Mouse (Mus musculus): ENCODE data around the gene Sox14. TPM values are rescaled to one million over a fixed set of nuclear protein-coding genes. Genes with fewer than 3 reads are reported as not detected.

The Sox14 gene
- polyA plus RNA-seq, 1 experiment: not detected

DNA sequence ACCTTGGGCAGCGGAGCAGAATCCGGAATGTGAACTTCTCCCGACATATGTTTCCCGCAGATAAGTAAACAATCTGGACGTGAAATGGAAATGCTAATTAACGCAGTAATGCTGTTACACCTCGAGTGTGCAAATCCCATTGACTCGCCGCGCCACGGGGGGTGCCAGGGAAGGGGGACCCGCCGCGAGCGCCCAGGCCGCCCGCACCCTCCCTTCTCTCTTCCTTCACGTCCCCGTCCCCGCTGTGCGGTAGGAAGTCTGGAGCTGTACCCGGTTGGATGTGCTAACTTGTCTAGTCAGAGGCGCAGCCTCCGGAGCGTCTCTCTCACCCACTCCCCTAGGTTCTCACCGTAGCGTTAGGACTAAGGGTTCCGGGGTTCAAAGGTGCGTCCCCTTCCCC lies 6.7 kb downstream of the Sox14 start:
- Histone ChIP-seq H3K36me3 (ENCODE audit: control insufficient read depth, insufficient read depth, low read length) (no peaks in the 10 kb centered on the region), H3K4me1 (ENCODE audit: control insufficient read depth, insufficient read depth, low read length) (no peaks in the 10 kb centered on the region), H3K27ac (ENCODE audit: insufficient read depth, low read depth, low read length) (no peak overlapping the region), H3K4me3 (ENCODE audit: insufficient read depth, low read depth, low read length) (no peak overlapping the region), H3K27me3 (replicated peaks; ENCODE audit: control insufficient read depth, insufficient read depth, low read length) (peaks cover 6% of the 10 kb centered on the region)
- TF ChIP-seq POLR2A (IDR thresholded peaks at IDR 0.05; ENCODE audit: low read depth, low read length): no peak
- no peak for TF ChIP-seq CTCF (conservative IDR thresholded peaks at IDR 0.05; ENCODE audit: insufficient read depth, insufficient read length, low read depth, low read length)
- no peak for DNase-seq
- WGBS: 1% methylated on average over 29 of the region's 29 CpGs

DNA sequence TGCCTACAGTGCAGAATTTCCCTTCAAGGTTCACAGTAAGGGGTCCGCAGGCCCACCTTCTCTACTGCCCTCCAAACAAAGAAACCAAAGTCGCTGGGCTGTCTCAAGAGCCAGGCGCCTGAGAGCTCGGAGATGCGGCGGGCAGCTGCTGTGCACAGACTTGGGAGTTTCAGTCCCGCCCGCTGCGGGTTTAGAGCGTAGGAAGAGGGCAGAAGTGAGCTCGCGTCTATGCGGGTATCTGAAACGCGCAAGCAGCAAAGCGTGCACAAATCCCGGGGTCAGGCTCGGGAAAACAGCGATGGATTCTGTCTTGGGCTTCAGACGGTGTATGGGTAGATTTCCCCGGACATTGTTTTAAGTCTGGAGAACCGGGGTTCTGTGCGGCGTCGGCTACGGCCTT lies 7.4 kb downstream of the Sox14 start:
- no peak for DNase-seq
- TF ChIP-seq POLR2A (IDR thresholded peaks at IDR 0.05; ENCODE audit: low read depth, low read length): no peak
- no peak for TF ChIP-seq CTCF (conservative IDR thresholded peaks at IDR 0.05; ENCODE audit: insufficient read depth, insufficient read length, low read depth, low read length)
- Histone ChIP-seq H3K36me3 (ENCODE audit: control insufficient read depth, insufficient read depth, low read length) (no peaks in the 10 kb centered on the region), H3K4me1 (ENCODE audit: control insufficient read depth, insufficient read depth, low read length) (no peaks in the 10 kb centered on the region), H3K27ac (ENCODE audit: insufficient read depth, low read depth, low read length) (no peak overlapping the region), H3K27me3 (replicated peaks; ENCODE audit: control insufficient read depth, insufficient read depth, low read length) (peaks cover 6% of the 10 kb centered on the region), H3K4me3 (ENCODE audit: insufficient read depth, low read depth, low read length) (no peak overlapping the region)
- 2% methylated on average over 26 of the region's 26 CpGs for WGBS

DNA sequence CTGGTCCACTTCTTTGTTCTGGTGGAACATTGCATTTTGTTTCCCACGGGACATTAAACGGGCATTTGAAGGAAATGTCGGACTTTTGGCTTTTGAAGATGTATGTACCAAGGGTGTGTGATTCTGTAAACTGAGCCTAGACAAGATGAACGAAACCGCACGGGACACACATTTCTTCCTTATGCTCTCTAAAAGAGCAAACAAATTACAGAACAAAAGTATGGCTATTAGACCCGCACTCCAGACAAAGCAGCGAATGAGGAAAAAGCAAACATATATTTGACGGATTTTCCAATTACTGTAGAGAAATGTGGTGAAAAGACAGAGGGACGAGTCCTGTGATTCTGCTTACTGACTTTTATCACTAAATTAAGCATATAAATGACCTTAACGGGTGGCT lies 7.9 kb downstream of the Sox14 start:
- no peak overlapping the region for H3K4me3 ChIP-seq (ENCODE audit: insufficient read depth, low read depth, low read length)
- WGBS: 5% methylated on average over 11 of the region's 11 CpGs
- no peak overlapping the region for H3K27ac ChIP-seq (ENCODE audit: insufficient read depth, low read depth, low read length)
- TF ChIP-seq CTCF (conservative IDR thresholded peaks at IDR 0.05; ENCODE audit: insufficient read depth, insufficient read length, low read depth, low read length): no peak
- TF ChIP-seq POLR2A (IDR thresholded peaks at IDR 0.05; ENCODE audit: low read depth, low read length): no peak
- H3K36me3 ChIP-seq (ENCODE audit: control insufficient read depth, insufficient read depth, low read length): no peaks in the 10 kb centered on the region
- H3K4me1 ChIP-seq (ENCODE audit: control insufficient read depth, insufficient read depth, low read length): no peaks in the 10 kb centered on the region
- H3K27me3 ChIP-seq (replicated peaks; ENCODE audit: control insufficient read depth, insufficient read depth, low read length): peaks cover 6% of the 10 kb centered on the region
- DNase-seq: no peak

DNA sequence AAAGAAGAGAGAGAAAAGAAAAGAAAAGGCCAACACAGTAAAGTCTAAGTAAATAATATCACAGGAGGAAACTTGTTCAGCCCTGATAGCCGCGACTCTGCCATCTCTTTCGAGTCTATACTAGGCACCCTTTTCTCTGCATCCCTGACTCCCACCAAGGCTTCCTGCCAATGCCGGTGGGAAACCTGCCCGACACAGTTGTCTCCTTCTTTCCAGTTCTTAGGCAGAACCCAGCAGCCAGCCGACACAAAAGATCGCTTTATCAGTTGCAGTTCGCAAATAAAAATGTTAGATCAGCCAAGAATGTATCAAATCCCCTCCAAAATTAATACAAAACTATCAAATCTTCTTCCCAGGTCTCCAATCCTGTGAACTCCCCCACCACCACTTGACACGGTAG lies 13.0 kb downstream of the Sox14 start:
- DNase-seq: no peak
- Histone ChIP-seq H3K27me3 (replicated peaks; ENCODE audit: control insufficient read depth, insufficient read depth, low read length) (no peaks in the 10 kb centered on the region; the same call in 1 of the 2 replicates), H3K4me1 (ENCODE audit: control insufficient read depth, insufficient read depth, low read length) (no peaks in the 10 kb centered on the region), H3K27ac (ENCODE audit: insufficient read depth, low read depth, low read length) (no peak overlapping the region), H3K36me3 (ENCODE audit: control insufficient read depth, insufficient read depth, low read length) (no peaks in the 10 kb centered on the region), H3K4me3 (ENCODE audit: insufficient read depth, low read depth, low read length) (no peak overlapping the region)
- TF ChIP-seq CTCF (conservative IDR thresholded peaks at IDR 0.05; ENCODE audit: insufficient read depth, insufficient read length, low read depth, low read length) (no peak), POLR2A (IDR thresholded peaks at IDR 0.05; ENCODE audit: low read depth, low read length) (no peak)
- 89% methylated on average over 9 of the region's 9 CpGs for WGBS

DNA sequence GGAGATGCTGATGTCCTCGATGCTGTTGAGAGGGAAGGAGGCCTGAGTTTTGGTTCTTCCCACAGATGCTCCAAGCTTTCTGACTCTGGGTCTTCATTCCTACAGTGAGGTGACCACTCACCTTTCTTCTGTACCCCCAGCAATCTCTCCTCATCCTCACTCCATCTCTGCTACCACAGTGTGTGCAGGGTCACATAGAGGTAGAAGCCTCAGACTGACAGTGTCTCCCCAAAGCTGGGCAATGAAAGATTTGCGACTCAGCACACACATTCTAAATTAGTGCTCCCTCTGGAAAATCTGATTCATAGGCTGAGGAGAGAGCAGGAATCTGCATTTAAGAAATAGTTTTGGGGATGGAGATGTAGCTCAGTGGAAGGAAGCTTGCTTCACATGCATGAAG lies 21.5 kb downstream of the Sox14 start:
- no peaks in the 10 kb centered on the region for H3K36me3 ChIP-seq (ENCODE audit: control insufficient read depth, insufficient read depth, low read length)

DNA sequence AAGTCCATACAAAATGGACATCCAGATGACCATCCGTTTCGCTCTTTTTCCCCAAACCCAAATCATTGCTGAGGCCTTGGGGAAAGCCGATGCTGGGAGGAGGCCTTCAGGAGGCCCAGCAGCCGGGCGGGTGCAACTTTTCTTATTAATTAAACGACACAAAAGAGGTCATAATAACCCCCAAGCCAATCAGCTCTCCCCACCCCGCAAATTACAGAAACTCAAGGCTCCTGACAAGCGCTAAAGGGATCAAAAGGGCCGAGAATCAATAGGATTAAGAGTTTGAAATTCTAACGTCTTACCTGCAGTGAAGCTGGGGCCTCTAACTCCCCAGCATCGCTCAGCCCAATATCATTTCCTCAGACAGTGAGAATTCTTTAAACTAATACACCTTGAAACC lies 22.6 kb downstream of the Sox14 start:
- 66% methylated on average over 11 of the region's 11 CpGs for WGBS

More for the DNA sequence above, 21.5 kb downstream of the Sox14 start:
- no peak overlapping the region for H3K4me3 ChIP-seq (ENCODE audit: insufficient read depth, low read depth, low read length)
- WGBS: 87% methylated on average over 2 of the region's 2 CpGs
- H3K4me1 ChIP-seq (ENCODE audit: control insufficient read depth, insufficient read depth, low read length): no peaks in the 10 kb centered on the region
- no peak overlapping the region for H3K27ac ChIP-seq (ENCODE audit: insufficient read depth, low read depth, low read length)
- DNase-seq: no peak
- no peak for TF ChIP-seq CTCF (conservative IDR thresholded peaks at IDR 0.05; ENCODE audit: insufficient read depth, insufficient read length, low read depth, low read length)
- TF ChIP-seq POLR2A (IDR thresholded peaks at IDR 0.05; ENCODE audit: low read depth, low read length): no peak
- no peaks in the 10 kb centered on the region for H3K27me3 ChIP-seq (replicated peaks; ENCODE audit: control insufficient read depth, insufficient read depth, low read length)

DNA sequence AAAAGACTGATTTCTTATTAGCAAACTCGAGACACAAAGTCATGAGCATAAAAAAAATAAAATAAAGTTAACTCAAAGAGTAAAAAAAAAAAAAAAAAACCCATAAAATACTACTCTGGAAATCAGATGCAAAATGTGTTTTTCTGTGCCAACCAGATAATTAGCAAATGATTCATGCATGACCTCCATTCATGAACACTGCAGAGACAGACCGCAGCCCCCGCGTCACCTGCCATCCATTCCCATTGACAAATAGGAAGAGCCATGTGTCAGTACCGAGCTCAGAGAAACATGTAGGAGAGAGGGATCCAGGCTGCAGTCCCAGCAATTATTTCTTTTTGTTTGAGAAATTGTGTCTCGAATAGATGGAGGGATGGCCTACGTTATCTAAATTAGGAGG lies 25.6 kb downstream of the Sox14 start:
- Histone ChIP-seq H3K36me3 (ENCODE audit: control insufficient read depth, insufficient read depth, low read length) (no peaks in the 10 kb centered on the region), H3K4me3 (ENCODE audit: insufficient read depth, low read depth, low read length) (no peak overlapping the region), H3K27ac (ENCODE audit: insufficient read depth, low read depth, low read length) (no peak overlapping the region), H3K27me3 (replicated peaks; ENCODE audit: control insufficient read depth, insufficient read depth, low read length) (no peaks in the 10 kb centered on the region), H3K4me1 (ENCODE audit: control insufficient read depth, insufficient read depth, low read length) (no peaks in the 10 kb centered on the region)
- no peak for TF ChIP-seq POLR2A (IDR thresholded peaks at IDR 0.05; ENCODE audit: low read depth, low read length)
- TF ChIP-seq CTCF (conservative IDR thresholded peaks at IDR 0.05; ENCODE audit: insufficient read depth, insufficient read length, low read depth, low read length): no peak
- 46% methylated on average over 7 of the region's 7 CpGs for WGBS
- no peak for DNase-seq

More for the DNA sequence above, 22.6 kb downstream of the Sox14 start:
- TF ChIP-seq POLR2A (IDR thresholded peaks at IDR 0.05; ENCODE audit: low read depth, low read length): no peak
- TF ChIP-seq CTCF (conservative IDR thresholded peaks at IDR 0.05; ENCODE audit: insufficient read depth, insufficient read length, low read depth, low read length): no peak
- DNase-seq: no peak
- no peaks in the 10 kb centered on the region for H3K4me1 ChIP-seq (ENCODE audit: control insufficient read depth, insufficient read depth, low read length)
- no peak overlapping the region for H3K4me3 ChIP-seq (ENCODE audit: insufficient read depth, low read depth, low read length)
- H3K36me3 ChIP-seq (ENCODE audit: control insufficient read depth, insufficient read depth, low read length): no peaks in the 10 kb centered on the region
- no peak overlapping the region for H3K27ac ChIP-seq (ENCODE audit: insufficient read depth, low read depth, low read length)
- no peaks in the 10 kb centered on the region for H3K27me3 ChIP-seq (replicated peaks; ENCODE audit: control insufficient read depth, insufficient read depth, low read length)

DNA sequence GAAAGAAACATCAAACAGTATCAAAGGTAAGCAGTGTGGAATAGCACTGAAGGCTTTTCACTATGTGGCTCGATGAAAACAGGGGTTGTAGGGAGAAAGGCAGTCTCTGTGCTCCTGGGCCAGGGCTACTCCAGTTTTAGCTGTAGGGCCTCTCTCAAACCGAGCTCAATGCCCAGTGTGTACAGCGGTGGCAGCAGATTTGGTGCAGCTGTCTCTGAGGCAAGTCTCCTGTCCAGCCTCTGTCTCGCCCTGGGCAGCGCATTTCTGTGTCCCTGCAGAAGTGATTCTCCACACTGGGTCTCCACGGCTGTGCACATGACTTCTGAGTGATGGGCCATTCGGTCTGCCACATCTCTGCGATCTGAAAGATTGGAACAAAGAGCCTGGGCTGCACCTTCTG lies 27.6 kb downstream of the Sox14 start:
- no peak overlapping the region for H3K4me3 ChIP-seq (ENCODE audit: insufficient read depth, low read depth, low read length)
- no peaks in the 10 kb centered on the region for H3K27me3 ChIP-seq (replicated peaks; ENCODE audit: control insufficient read depth, insufficient read depth, low read length)
- 48% methylated on average over 8 of the region's 8 CpGs for WGBS
- no peaks in the 10 kb centered on the region for H3K36me3 ChIP-seq (ENCODE audit: control insufficient read depth, insufficient read depth, low read length)
- DNase-seq: no peak
- H3K27ac ChIP-seq (ENCODE audit: insufficient read depth, low read depth, low read length): no peak overlapping the region
- H3K4me1 ChIP-seq (ENCODE audit: control insufficient read depth, insufficient read depth, low read length): no peaks in the 10 kb centered on the region
- TF ChIP-seq CTCF (conservative IDR thresholded peaks at IDR 0.05; ENCODE audit: insufficient read depth, insufficient read length, low read depth, low read length) (no peak), POLR2A (IDR thresholded peaks at IDR 0.05; ENCODE audit: low read depth, low read length) (no peak)
